Comparison of ENCODE assay signal across 23 mouse cellular contexts in the genomic region with DNA sequence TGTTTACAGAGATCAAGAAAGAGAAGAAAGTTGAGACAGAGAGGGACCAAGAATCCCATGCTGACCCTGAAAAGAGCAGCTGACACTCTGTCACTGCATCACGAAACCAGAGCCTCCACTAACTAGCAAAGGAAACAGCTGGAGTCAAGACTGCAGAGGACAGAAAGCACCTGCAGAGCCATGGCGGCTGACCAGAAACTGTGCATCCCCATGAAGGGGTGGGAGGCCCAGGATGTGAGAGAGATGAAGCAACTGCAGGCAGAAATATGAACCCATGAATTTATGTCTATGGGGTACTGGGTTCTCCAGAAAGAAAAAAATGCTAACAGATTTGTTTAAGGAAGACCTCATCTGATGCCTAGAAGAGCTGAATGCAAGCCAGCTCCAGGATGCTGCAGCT.
DNase-seq lines count a peak whose midpoint lies in the region; ATAC-seq lines count a peak whose summit lies in the region.
"Had no signal": no experiment of that assay in that cellular context is flagged by ENCODE, and none has a peak within 500 bp of the region (broad histone marks: within the 10 kb centered on the region; RNA-seq: fewer than 3 reads in every experiment).

No protein-coding gene starts in this region.

- H3K4me3 ChIP-seq in lung, embryonic 15.5 days = no peak overlapping the region
- H3K4me3 ChIP-seq in midbrain, embryonic 11.5 days (ENCODE audit: low read depth, low read length) = no peak overlapping the region
- no peak overlapping the region for H3K4me3 ChIP-seq in midbrain, embryonic 14.5 days (replicated peaks; ENCODE audit: low read depth, low read length)
- H3K4me3 ChIP-seq in intestine, embryonic 16.5 days (ENCODE audit: low read length) = no peak overlapping the region
- H3K4me3 ChIP-seq: embryonic facial prominence, embryonic 12.5 days; forebrain, embryonic 12.5 days; gastrocnemius, adult 2 months; heart, embryonic 12.5 days; hindbrain, embryonic 10.5 days had no signal

- peak; percentile 52 for ATAC-seq in frontal cortex, adult (ENCODE audit: low TSS enrichment)
- ATAC-seq in lung, embryonic 15.5 days (ENCODE audit: borderline replicate concordance, extremely low read depth, low FRiP score, low TSS enrichment) = peak; percentile 70; the same call in 1 of the 2 replicates
- no peak for ATAC-seq in midbrain, embryonic 11.5 days (ENCODE audit: low FRiP score)
- ATAC-seq in midbrain, embryonic 14.5 days (ENCODE audit: low FRiP score, low TSS enrichment) = no peak
- no peak for ATAC-seq in intestine, embryonic 16.5 days
- ATAC-seq: activated CD4-positive, CD25-positive, alpha-beta regulatory T cell, adult 4 months; forebrain, embryonic 16.5 days; Patski had no signal

- no peaks in the 10 kb centered on the region for H3K36me3 ChIP-seq in lung, embryonic 15.5 days
- no peaks in the 10 kb centered on the region for H3K36me3 ChIP-seq in midbrain, embryonic 11.5 days (ENCODE audit: control insufficient read depth, insufficient read depth, low read length)
- H3K36me3 ChIP-seq in midbrain, embryonic 14.5 days (ENCODE audit: control insufficient read depth, insufficient read depth, low read length) = no peaks in the 10 kb centered on the region
- H3K36me3 ChIP-seq in intestine, embryonic 16.5 days (ENCODE audit: control insufficient read depth, insufficient read depth, low read length) = no peaks in the 10 kb centered on the region
- H3K36me3 ChIP-seq: embryonic facial prominence, embryonic 12.5 days; forebrain, embryonic 12.5 days; heart, embryonic 12.5 days; hindbrain, embryonic 10.5 days had no signal

- H3K27ac ChIP-seq in lung, embryonic 15.5 days = no peak overlapping the region
- no peak overlapping the region for H3K27ac ChIP-seq in midbrain, embryonic 11.5 days (ENCODE audit: low read depth, low read length)
- no peak overlapping the region for H3K27ac ChIP-seq in midbrain, embryonic 14.5 days (replicated peaks; ENCODE audit: low read depth, low read length)
- H3K27ac ChIP-seq in intestine, embryonic 16.5 days (ENCODE audit: low read length) = no peak overlapping the region
- H3K27ac ChIP-seq: embryonic facial prominence, embryonic 12.5 days; forebrain, embryonic 12.5 days; gastrocnemius, adult 2 months; hindbrain, embryonic 10.5 days; hindbrain, embryonic 14.5 days had no signal

- H3K9ac ChIP-seq in lung, embryonic 15.5 days = no peak overlapping the region
- no peak overlapping the region for H3K9ac ChIP-seq in midbrain, embryonic 11.5 days (ENCODE audit: low read length)
- no peak overlapping the region for H3K9ac ChIP-seq in midbrain, embryonic 14.5 days (replicated peaks; ENCODE audit: low read length)
- no peak overlapping the region for H3K9ac ChIP-seq in intestine, embryonic 16.5 days (ENCODE audit: low read depth, low read length)
- H3K9ac ChIP-seq: embryonic facial prominence, embryonic 12.5 days; forebrain, embryonic 12.5 days; heart, embryonic 12.5 days; hindbrain, embryonic 14.5 days had no signal

- no peaks in the 10 kb centered on the region for H3K27me3 ChIP-seq in lung, embryonic 15.5 days
- peaks cover 23% of the 10 kb centered on the region for H3K27me3 ChIP-seq in midbrain, embryonic 11.5 days (ENCODE audit: control insufficient read depth, insufficient read depth, low read length)
- no peaks in the 10 kb centered on the region for H3K27me3 ChIP-seq in midbrain, embryonic 14.5 days (ENCODE audit: control insufficient read depth, insufficient read depth, low read length)
- no peaks in the 10 kb centered on the region for H3K27me3 ChIP-seq in intestine, embryonic 16.5 days (replicated peaks; ENCODE audit: control insufficient read depth, insufficient read depth, low read length)
- H3K27me3 ChIP-seq: CH12.LX; embryonic facial prominence, embryonic 12.5 days; forebrain, embryonic 12.5 days; heart, embryonic 12.5 days had no signal

- H3K9me3 ChIP-seq in lung, embryonic 15.5 days = no peaks in the 10 kb centered on the region
- no peaks in the 10 kb centered on the region; the same call in 1 of the 2 replicates for H3K9me3 ChIP-seq in midbrain, embryonic 11.5 days (ENCODE audit: control insufficient read depth, low read length)
- peaks cover 3% of the 10 kb centered on the region; the same call in 1 of the 2 replicates for H3K9me3 ChIP-seq in midbrain, embryonic 14.5 days (ENCODE audit: control insufficient read depth, low read length)
- H3K9me3 ChIP-seq in intestine, embryonic 16.5 days (ENCODE audit: control insufficient read depth, low read length) = no peaks in the 10 kb centered on the region
- H3K9me3 ChIP-seq: embryonic facial prominence, embryonic 12.5 days; forebrain, embryonic 12.5 days; heart, embryonic 12.5 days had no signal

- H3K4me2 ChIP-seq in lung, embryonic 15.5 days = no peak overlapping the region
- no peak overlapping the region for H3K4me2 ChIP-seq in midbrain, embryonic 11.5 days
- no peak overlapping the region for H3K4me2 ChIP-seq in midbrain, embryonic 14.5 days (ENCODE audit: low read length)
- no peak overlapping the region for H3K4me2 ChIP-seq in intestine, embryonic 16.5 days (ENCODE audit: low read depth, low read length)
- H3K4me2 ChIP-seq: embryonic facial prominence, embryonic 12.5 days; forebrain, embryonic 12.5 days; heart, embryonic 12.5 days; hindbrain, embryonic 14.5 days had no signal

- DNase-seq in frontal cortex, adult 2 months (ENCODE audit: extremely low spot score in 1 of 2, low spot score in 1 of 2) = no peak
- no peak for DNase-seq in lung, postnatal 14 days
- peak; percentile 41 for DNase-seq in midbrain, embryonic 11.5 days (ENCODE audit: low spot score, missing footprints)
- DNase-seq in midbrain, embryonic 14.5 days = no peak
- peak; percentile 7 for DNase-seq in A20 (ENCODE audit: low read depth, low spot score)
- DNase-seq: adrenal gland, postnatal 14 days; cerebellum, adult 2 months; cerebellum, postnatal 10 days; embryo, embryonic 11 days; gastrocnemius, adult 2 months; gastrocnemius, postnatal 25 days had no signal

- 17% methylated on average over 2 of the region's 2 CpGs for WGBS in lung, embryonic 15.5 days
- 47% methylated on average over 2 of the region's 2 CpGs for WGBS in midbrain, embryonic 11.5 days
- 38% methylated on average over 2 of the region's 2 CpGs for WGBS in midbrain, embryonic 14.5 days
- WGBS in intestine, embryonic 16.5 days = 45% methylated on average over 2 of the region's 2 CpGs

- no peaks in the 10 kb centered on the region for H3K4me1 ChIP-seq in lung, embryonic 15.5 days
- no peaks in the 10 kb centered on the region for H3K4me1 ChIP-seq in midbrain, embryonic 11.5 days (ENCODE audit: control insufficient read depth, insufficient read depth, low read length)
- H3K4me1 ChIP-seq in midbrain, embryonic 14.5 days (ENCODE audit: control insufficient read depth, insufficient read depth, low read length) = peaks cover 7% of the 10 kb centered on the region; the same call in 1 of the 2 replicates
- no peaks in the 10 kb centered on the region for H3K4me1 ChIP-seq in intestine, embryonic 16.5 days (ENCODE audit: control insufficient read depth, insufficient read depth, low read length)
- H3K4me1 ChIP-seq: embryonic facial prominence, embryonic 12.5 days; forebrain, embryonic 12.5 days; heart, embryonic 12.5 days had no signal

Comparison
In these comparisons a context has a peak if more than half of its experiments do, and no peak if none do; other contexts are left out.
1. DNase-seq: peak in midbrain, embryonic 11.5 days (single experiment) and A20 (single experiment); none in frontal cortex, adult 2 months (0 of 2), lung, postnatal 14 days (single experiment) and midbrain, embryonic 14.5 days (single experiment).
2. ATAC-seq: peak in frontal cortex, adult (single experiment) and lung, embryonic 15.5 days (single experiment); none in midbrain, embryonic 11.5 days (single experiment), midbrain, embryonic 14.5 days (single experiment) and intestine, embryonic 16.5 days (single experiment).